Mouse (Mus musculus): ENCODE data around the gene Gba.

Gene Gba

GRCm38 (mm10) chr3:89182531-89183057 is 20.1 kb upstream of the Gba start:
- no peak for DNase-seq (ENCODE audit: low spot score)

- peak; percentile 84 for DNase-seq (ENCODE audit: low spot score)
Observed at GRCm38 (mm10) chr3:89183058-89183958, 19.4 kb upstream of the Gba start, which contains the start of gene Fam189b. Fam189b (plus strand) TSS chr3:89183143.

GRCm38 (mm10) chr3:89183959-89184315 is 18.8 kb upstream of the Gba start:
- no peak for DNase-seq (ENCODE audit: low spot score)

DNA sequence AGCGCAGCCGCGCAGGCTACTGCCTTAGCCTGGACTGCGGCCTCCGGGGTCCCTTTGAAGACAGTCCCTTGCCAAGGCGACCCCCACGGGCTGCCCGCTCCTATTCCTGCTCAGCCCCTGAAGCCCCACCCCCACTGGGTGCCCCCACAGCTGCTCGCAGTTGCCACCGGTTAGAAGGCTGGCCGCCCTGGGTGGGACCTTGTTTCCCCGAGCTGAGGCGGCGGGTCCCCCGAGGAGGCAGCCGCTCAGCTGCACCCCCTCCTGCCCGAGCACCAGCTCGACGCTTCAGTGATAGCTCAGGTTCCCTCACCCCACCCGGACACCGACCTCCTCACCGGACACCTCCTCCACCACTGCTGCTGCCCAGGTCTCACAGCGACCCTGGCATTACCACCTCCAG is 15.5 kb upstream of the Gba start:
- DNase-seq (ENCODE audit: low spot score) = no peak

DNA sequence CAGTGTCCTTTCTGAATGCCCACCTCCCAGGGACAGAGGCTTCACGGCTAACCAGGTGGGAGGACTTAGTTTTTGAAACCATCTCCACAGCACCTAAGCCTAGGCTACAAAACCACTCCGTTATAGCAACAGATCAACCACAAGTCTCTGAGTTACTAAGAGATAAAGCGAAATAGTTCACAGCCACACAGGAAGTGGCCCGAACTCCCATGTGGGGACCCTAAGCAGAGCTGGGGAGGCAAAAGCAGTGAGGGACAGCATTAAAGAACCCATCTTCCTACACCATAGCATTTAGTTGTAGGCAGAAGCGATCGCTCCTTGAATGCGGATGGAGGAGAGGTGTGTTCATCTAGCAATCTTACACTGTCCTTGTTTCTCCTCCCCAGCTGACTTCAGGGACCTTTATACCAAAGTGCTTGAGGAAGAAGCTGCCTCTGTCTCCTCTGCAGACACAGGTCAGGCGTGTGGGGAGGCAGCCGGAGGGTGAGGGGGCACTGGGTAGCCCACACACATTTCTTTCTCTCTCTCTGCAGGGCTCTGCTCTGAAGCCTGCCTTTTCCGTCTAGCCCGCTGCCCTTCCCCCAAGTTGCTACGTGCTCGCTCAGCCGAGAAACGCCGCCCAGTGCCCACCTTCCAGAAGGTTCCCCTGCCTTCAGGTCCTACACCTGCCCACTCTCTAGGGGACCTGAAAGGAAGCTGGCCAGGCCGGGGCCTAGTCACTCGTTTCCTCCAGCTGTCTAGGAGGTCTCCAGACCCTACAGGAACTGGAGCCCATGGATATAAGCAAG is 14.8 kb upstream of the Gba start:
- DNase-seq (ENCODE audit: low spot score) = no peak

DNA sequence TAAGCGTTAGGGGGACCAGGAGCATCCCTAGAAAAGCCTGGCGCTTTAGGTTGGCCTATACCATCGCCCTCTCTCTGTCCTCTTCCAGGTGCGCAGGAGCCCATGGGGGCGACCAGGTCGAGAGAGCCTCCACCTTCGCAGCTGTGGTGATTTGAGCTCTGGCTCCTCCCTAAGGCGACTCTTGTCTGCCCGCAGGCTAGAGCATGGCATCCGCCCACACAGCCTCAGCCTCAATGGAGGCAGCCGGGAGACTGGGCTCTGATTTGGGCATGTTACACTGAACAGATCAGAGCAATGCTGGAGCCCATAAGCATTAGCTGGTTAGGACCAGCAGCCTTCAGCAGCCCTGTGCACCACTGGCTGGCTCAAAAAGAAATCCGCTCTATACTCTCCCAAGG is 14.3 kb upstream of the Gba start:
- DNase-seq (ENCODE audit: low spot score) = no peak

DNA sequence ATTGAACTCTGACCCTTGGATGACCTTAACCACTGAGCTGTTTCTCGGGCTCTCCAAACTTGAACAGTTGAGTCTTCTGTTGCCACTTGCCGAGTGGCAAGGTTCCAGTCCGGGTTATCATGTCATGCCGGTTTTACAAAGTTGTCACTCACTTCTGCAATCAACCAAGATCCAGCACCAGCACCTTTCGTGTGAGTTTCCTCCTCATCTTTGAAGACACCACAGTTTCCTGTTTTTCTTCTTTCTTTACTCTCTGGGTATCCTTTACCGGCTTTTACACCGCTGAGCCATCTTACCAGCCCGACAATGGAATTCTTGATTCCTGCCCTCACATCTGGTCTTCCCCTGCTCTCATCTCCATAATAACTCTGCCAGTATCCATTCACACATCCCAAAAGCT is 12.3 kb upstream of the Gba start:
- no peak for DNase-seq (ENCODE audit: low spot score)

DNA sequence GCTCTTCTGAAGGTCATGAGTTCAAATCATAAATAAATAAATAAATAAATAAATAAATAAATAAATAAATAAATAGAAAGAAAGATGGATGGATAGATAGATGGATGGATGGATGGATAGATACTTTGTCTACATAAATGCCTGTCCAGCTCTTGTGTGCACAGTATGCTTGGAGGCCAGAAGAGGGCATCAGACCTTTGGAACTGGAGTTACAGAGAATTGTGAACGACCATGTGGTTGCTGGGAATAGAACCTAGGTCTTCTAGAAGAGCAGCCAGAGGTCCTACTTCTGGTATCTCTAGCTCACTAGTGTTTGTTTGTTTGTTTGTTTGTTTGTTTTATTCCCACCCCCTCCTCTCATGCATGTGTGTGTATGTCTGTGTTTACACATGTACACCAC is 9.4 kb upstream of the Gba start:
- DNase-seq (ENCODE audit: low spot score) = no peak

- no peak for DNase-seq (ENCODE audit: low spot score)
Observed at GRCm38 (mm10) chr3:89193853-89194252, 8.9 kb upstream of the Gba start.

DNA sequence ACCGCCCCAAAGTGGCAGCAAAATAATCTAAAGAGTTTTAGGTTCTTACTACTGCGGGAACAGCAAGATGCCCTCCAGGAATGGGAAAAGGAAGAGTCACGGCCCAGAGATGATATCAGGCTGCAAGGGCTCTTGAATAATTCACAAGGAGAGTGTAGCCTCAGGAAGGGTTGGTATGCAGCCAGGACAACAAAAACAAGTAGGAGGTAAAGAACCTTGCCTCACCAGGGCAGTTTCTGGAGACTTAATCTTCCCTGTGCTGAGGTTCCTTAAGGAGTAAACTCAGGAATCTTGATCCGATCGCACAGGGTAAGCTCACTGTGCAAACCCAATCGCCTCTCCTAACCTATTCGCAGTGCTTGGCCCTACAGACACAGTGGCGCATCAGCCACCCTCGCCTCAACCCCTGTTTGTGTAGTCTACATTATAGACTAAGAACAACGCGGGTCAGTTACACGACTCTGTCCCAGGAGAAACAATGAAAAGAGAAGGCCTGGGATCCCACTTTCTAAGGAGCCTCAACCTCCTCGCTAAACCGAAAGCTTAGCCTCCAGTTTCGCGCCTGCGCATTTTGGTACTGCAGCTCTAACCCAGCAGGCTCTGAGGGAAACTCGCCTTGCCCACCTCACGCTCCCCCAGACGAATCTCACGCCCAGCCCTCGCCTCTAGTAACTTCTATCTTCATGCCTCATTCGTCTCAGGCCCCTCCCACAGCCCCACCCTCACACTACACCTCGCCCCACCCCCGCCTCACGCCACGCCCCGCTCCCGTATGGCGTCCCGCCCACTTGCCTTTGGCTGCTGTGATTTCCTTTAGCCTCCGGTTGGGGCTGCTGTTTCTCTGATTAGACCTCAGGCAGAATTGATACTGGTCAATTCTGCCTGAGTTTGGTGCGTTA is 6.5 kb upstream of the Gba start:
- DNase-seq (ENCODE audit: low spot score) = peak; percentile 91

DNA sequence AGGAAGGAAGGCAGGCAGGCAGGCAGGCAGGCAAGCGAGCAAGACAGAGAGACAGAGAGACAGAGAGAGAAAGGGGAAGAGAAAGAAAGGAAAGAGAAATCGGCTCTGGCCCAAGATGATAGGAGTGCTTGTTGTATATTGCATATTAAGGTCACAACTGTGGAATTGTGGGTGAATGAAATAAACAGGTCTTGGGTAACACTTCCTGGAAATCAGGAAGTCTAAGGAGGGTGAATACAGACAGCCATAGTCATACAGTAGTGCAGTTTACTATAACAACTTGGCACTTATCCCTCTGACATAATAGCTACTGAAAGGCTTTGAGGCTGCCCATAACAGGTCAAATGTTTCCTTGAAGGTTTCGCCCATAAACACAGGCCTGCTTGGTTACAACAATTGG is 2.9 kb upstream of the Gba start:
- DNase-seq (ENCODE audit: low spot score) = no peak

GRCm38 (mm10) chr3:89203142-89203514 is 400 bp downstream of the Gba start:
- DNase-seq (ENCODE audit: low spot score) = no peak

- no peak for DNase-seq (ENCODE audit: low spot score)
Observed at GRCm38 (mm10) chr3:89206079-89206478, 3.4 kb downstream of the Gba start.

DNA sequence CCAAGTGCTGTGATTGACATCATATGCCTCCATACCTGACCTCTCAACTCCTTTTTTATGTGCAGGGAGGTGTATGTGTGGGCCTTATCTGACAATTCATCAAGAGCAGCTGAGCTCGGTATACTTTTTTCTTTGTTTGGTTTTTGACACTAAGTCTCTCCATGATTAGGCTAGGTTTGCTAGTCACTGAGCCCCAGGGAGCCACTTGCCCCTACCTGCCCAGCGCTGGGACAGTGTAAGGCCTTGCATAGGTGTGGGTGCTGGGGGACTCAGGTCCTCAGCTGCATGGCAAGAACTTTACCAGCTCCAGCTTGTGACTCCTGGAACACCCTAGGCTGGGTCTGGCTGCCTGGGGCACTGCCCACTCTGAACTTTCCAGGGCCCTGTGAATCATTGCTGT is 4.0 kb downstream of the Gba start:
- DNase-seq (ENCODE audit: low spot score) = no peak

GRCm38 (mm10) chr3:89208075-89208657 is 5.4 kb downstream of the Gba start:
- no peak for DNase-seq (ENCODE audit: low spot score)

- DNase-seq (ENCODE audit: low spot score) = no peak
Observed at GRCm38 (mm10) chr3:89208736-89209135, 6.0 kb downstream of the Gba start.

DNA sequence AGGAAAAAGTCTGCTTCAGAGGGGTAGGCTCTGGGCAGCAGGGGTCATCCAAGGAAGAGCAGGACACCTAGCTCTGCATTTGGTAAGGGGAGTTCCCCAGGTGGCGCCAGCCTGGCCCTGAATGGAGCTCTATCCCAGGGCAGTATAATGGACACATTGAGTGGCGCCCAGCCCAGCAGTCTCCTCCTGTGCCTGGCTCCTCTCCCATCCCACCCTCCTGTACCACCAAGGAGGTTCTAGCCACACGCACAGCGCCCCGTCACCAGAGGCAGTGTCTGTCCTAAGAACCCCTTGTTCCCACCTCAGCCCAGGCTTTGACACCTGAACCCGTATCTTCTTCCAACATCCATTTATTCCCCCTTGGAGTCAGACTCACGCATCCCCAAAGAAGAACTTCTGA is 7.0 kb downstream of the Gba start:
- no peak for DNase-seq (ENCODE audit: low spot score)

- DNase-seq (ENCODE audit: low spot score) = no peak
Observed at GRCm38 (mm10) chr3:89210162-89210561, 7.4 kb downstream of the Gba start.

DNA sequence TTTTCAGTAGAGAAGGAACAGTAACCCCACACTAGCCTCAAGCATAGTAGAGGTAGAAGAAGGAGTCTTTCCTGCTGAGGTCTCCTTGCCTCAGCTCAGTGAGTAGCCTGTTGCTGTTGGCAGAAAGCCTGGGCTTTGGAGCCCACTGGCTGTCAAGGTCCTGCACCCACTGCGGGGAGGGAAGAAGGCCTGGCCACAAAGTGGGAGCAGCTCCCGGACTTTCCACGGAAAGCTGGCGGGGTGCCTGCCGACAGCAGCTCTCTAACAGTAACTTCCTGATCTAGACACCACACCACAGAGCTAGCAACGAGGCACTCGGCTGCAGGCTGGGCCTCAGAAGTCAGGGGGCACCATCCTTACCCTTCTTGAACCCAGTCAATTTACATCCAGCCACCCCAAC is 8.0 kb downstream of the Gba start:
- DNase-seq (ENCODE audit: low spot score) = no peak

DNA sequence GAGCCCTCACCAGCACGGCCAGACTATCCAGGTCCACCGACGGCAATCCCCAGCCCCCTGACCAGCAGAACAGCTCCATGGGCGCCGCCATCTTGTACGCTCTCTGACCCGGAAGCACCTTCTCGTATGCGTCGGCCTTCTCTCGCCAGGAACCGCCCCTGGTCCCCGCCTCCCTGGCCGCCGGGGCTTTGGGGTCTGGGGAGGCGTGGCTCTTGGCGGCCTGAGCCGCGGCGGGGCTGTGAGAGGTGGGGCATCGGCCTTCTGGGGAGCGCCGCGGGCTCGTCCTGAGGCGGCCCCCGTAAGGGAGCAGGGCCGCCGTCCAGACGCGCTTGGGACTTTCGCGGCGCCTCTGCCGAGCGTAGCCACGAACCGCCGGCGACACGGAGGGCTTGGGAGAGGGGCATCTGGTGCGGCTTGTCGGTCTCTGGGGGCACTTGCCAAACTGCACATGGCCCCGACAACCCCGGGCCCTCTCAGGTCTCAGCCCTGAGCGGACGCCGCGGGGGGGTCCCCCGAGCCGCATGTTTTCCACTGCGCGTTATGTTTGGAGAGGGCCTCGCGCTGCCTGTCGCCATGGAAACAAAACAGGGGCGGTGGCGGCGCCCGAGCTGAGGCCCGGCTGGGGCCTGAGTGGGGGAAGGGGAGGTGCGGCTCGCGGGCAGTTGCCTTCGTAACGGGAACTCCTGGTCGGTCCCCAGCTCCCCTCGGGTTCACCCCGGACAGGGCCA is 11.2 kb downstream of the Gba start:
- DNase-seq (ENCODE audit: low spot score) = peak; percentile 95

All from lung, postnatal 25 days (tissue).